Mouse (Mus musculus): ENCODE measurements around the gene Gm45062. TPM values are rescaled to one million over a fixed set of nuclear protein-coding genes. Genes with fewer than 3 reads are reported as not detected.

Gm45062 gene
- polyA plus RNA-seq, 1 experiment: not detected

DNA sequence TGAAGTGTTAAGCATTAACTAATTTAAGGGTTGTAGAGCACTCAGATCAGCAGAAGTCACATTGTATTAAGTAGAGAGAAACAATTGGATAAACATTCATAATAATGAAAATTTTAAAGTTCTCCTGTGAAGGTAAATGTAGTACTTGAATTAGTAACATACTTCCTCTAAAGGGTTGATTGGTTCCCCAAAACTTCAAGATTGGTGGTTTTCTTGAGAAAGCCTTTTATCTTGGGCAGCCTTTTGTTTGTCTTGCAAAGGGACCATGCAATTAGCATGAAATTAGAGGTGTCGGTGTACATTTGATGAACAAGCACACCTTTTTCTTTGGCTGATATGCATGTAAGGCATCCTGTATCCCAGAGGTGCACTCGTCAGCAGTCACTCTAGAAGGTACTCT lies 131.7 kb downstream of the Gm45062 start:
- TF ChIP-seq CTCF (IDR thresholded peaks at IDR 0.05; ENCODE audit: extremely low read depth, insufficient read depth, insufficient read length, insufficient replicate concordance): no peak
- TF ChIP-seq POLR2A (IDR thresholded peaks at IDR 0.05; ENCODE audit: low read depth, low read length): no peak
- DNase-seq (ENCODE audit: low read depth in 1 of 2, low spot score in 2 of 2): no peak
- Histone ChIP-seq H3K4me3 (ENCODE audit: extremely low read depth, insufficient read depth, insufficient read length) (no peak overlapping the region), H3K4me1 (ENCODE audit: control insufficient read depth, insufficient read depth, insufficient read length) (peaks cover 7% of the 10 kb centered on the region; the same call in 1 of the 2 replicates), H3K27me3 (ENCODE audit: control insufficient read depth, insufficient read depth, low read length) (no peaks in the 10 kb centered on the region), H3K27ac (ENCODE audit: insufficient read depth, low read length) (no peak overlapping the region), H3K36me3 (ENCODE audit: control insufficient read depth, insufficient read depth, low read length) (no peaks in the 10 kb centered on the region)
- 79% methylated on average over 2 of the region's 2 CpGs for WGBS

DNA sequence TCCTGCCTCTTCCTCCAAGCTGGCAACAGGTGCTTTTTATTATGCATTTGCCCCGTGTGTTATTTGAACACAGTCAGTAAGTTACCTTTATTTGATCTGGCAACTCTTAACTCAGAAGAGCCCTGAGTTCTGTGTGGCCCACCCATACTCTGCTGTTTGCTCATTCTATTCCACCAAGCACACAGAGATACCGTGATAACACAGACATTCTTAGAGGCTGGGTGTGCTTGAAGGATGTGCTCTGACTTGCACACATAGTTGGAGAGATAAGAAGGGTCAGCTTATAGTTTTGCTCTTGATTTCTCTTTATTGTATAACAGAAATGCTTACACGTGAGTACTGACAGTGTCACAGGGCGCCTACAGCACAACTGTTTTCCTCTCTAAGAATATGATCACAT lies 133.8 kb downstream of the Gm45062 start:
- DNase-seq (ENCODE audit: low read depth in 1 of 2, low spot score in 2 of 2): no peak
- Histone ChIP-seq H3K27ac (ENCODE audit: insufficient read depth, low read length) (no peak overlapping the region), H3K4me3 (ENCODE audit: extremely low read depth, insufficient read depth, insufficient read length) (no peak overlapping the region), H3K4me1 (ENCODE audit: control insufficient read depth, insufficient read depth, insufficient read length) (peaks cover 7% of the 10 kb centered on the region; the same call in 1 of the 2 replicates), H3K27me3 (ENCODE audit: control insufficient read depth, insufficient read depth, low read length) (no peaks in the 10 kb centered on the region), H3K36me3 (ENCODE audit: control insufficient read depth, insufficient read depth, low read length) (no peaks in the 10 kb centered on the region)
- 64% methylated on average over 4 of the region's 4 CpGs for WGBS
- TF ChIP-seq POLR2A (IDR thresholded peaks at IDR 0.05; ENCODE audit: low read depth, low read length) (no peak), CTCF (IDR thresholded peaks at IDR 0.05; ENCODE audit: extremely low read depth, insufficient read depth, insufficient read length, insufficient replicate concordance) (no peak)

DNA sequence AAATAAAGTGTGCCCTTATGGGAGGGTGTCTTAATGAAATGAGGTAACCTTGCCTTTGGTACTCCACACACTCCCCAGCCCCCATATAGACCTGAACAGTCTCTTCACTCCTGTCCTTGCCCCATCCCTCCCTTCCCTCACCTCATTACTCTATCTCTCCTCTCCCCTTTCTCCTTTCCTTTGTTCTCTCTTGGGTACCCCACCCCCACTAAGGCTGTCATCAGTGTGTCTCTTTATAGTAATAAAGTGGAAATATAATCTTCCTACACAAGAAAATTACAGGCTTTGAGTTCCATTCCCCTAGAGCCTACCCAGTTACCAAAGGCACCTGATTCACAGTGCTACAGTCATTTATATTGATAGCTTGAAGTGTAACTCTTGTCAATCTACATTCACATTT lies 134.8 kb downstream of the Gm45062 start:
- H3K27me3 ChIP-seq (ENCODE audit: control insufficient read depth, insufficient read depth, low read length): no peaks in the 10 kb centered on the region
- no peak overlapping the region for H3K27ac ChIP-seq (ENCODE audit: insufficient read depth, low read length)
- H3K4me3 ChIP-seq (ENCODE audit: extremely low read depth, insufficient read depth, insufficient read length): no peak overlapping the region
- no peaks in the 10 kb centered on the region for H3K36me3 ChIP-seq (ENCODE audit: control insufficient read depth, insufficient read depth, low read length)
- TF ChIP-seq POLR2A (IDR thresholded peaks at IDR 0.05; ENCODE audit: low read depth, low read length): no peak
- no peak for TF ChIP-seq CTCF (IDR thresholded peaks at IDR 0.05; ENCODE audit: extremely low read depth, insufficient read depth, insufficient read length, insufficient replicate concordance)
- peaks cover 7% of the 10 kb centered on the region; the same call in 1 of the 2 replicates for H3K4me1 ChIP-seq (ENCODE audit: control insufficient read depth, insufficient read depth, insufficient read length)
- DNase-seq (ENCODE audit: low read depth in 1 of 2, low spot score in 2 of 2): no peak

DNA sequence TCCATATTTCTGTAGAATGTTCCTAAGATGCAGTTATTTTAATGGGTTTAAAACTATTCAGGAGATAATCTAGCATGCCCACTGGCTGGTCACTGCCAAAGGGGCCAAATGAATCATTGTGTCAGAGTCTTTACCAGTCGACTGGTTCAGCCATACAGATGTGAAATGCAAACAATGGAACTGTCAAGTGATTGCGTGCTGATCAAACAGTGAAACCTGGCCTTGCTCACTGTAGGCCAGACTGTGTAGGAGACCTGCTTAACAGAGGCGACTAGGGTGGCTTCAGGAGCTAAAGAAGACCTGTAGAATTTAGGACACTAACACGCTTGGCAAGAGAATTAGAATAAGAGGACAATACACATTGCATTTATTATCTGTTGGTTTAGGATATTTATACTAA lies 135.8 kb downstream of the Gm45062 start:
- TF ChIP-seq POLR2A (IDR thresholded peaks at IDR 0.05; ENCODE audit: low read depth, low read length) (no peak), CTCF (IDR thresholded peaks at IDR 0.05; ENCODE audit: extremely low read depth, insufficient read depth, insufficient read length, insufficient replicate concordance) (no peak)
- Histone ChIP-seq H3K36me3 (ENCODE audit: control insufficient read depth, insufficient read depth, low read length) (no peaks in the 10 kb centered on the region), H3K4me1 (ENCODE audit: control insufficient read depth, insufficient read depth, insufficient read length) (peaks cover 2% of the 10 kb centered on the region; the same call in 1 of the 2 replicates), H3K27me3 (ENCODE audit: control insufficient read depth, insufficient read depth, low read length) (no peaks in the 10 kb centered on the region), H3K4me3 (ENCODE audit: extremely low read depth, insufficient read depth, insufficient read length) (no peak overlapping the region), H3K27ac (ENCODE audit: insufficient read depth, low read length) (no peak overlapping the region)
- 84% methylated on average over 4 of the region's 4 CpGs for WGBS
- no peak for DNase-seq (ENCODE audit: low read depth in 1 of 2, low spot score in 2 of 2)

DNA sequence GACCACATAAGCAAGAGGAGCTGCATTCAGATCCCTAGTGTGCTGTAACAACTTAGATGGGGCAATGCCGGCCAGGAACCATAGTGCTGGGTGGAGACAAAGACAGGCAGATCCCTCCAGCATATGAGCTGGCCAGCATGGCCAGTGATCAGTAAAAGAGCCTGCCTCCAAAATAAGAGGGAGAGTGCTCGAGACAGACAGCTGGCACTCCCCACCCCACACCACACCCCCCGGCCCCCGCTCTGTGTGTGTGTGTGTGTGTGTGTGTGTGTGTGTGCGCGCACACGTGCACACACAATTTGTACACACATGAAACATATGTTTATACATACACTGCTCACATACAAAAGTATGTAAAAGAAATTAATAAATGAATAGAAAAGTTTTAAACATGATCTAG lies 138.0 kb downstream of the Gm45062 start:
- Histone ChIP-seq H3K27me3 (ENCODE audit: control insufficient read depth, insufficient read depth, low read length) (no peaks in the 10 kb centered on the region), H3K27ac (ENCODE audit: insufficient read depth, low read length) (no peak overlapping the region), H3K4me3 (ENCODE audit: extremely low read depth, insufficient read depth, insufficient read length) (no peak overlapping the region), H3K4me1 (ENCODE audit: control insufficient read depth, insufficient read depth, insufficient read length) (no peaks in the 10 kb centered on the region; the same call in 1 of the 2 replicates), H3K36me3 (ENCODE audit: control insufficient read depth, insufficient read depth, low read length) (no peaks in the 10 kb centered on the region; the same call in 1 of the 2 replicates)
- TF ChIP-seq CTCF (IDR thresholded peaks at IDR 0.05; ENCODE audit: extremely low read depth, insufficient read depth, insufficient read length, insufficient replicate concordance) (no peak), POLR2A (IDR thresholded peaks at IDR 0.05; ENCODE audit: low read depth, low read length) (no peak)
- 90% methylated on average over 7 of the region's 7 CpGs for WGBS
- DNase-seq (ENCODE audit: low read depth in 1 of 2, low spot score in 2 of 2): no peak

DNA sequence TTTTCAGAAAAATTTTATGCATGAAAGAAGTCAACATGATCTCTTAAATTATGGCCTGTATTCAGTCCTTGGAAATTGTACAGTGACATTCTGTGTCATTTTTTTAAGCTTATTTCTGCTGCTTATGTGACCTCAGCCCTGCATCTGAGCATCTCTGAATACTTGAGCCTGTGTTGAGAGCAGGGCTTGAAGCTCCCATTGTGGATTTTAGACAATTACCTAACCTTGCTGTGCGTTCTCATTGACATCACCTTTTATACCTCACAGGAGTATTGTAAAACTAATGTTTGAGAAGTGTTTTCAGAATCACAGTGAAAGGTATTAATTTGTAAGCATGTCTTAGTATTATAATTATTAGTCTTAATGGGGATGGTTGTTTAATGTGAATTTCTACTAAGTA lies 140.5 kb downstream of the Gm45062 start:
- Histone ChIP-seq H3K4me3 (ENCODE audit: extremely low read depth, insufficient read depth, insufficient read length) (no peak overlapping the region), H3K27ac (ENCODE audit: insufficient read depth, low read length) (no peak overlapping the region), H3K27me3 (ENCODE audit: control insufficient read depth, insufficient read depth, low read length) (no peaks in the 10 kb centered on the region), H3K36me3 (ENCODE audit: control insufficient read depth, insufficient read depth, low read length) (peaks cover 1% of the 10 kb centered on the region; the same call in 1 of the 2 replicates), H3K4me1 (ENCODE audit: control insufficient read depth, insufficient read depth, insufficient read length) (no peaks in the 10 kb centered on the region)
- WGBS: 100% methylated on average over 1 of the region's 1 CpGs
- TF ChIP-seq POLR2A (IDR thresholded peaks at IDR 0.05; ENCODE audit: low read depth, low read length): no peak
- TF ChIP-seq CTCF (IDR thresholded peaks at IDR 0.05; ENCODE audit: extremely low read depth, insufficient read depth, insufficient read length, insufficient replicate concordance): no peak
- DNase-seq (ENCODE audit: low read depth in 1 of 2, low spot score in 2 of 2): no peak

DNA sequence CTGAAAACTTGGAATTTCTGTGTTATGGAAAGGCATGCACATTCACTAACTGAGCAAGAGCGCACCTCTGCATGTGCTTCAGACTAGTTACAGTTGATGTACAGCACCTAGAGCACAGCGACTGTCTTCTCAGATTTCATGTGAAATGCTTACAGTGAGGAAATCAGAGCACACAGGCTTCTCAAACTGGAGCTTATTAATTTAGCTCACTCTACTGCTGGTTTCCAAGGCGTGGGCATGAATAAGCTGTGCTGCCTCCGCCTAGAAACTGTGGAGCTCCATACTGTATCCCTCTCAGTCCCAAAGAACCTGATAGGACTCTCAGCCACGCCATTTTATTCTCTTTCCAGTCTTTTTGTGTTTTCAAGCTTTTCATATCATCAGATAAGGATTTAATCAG lies 143.9 kb downstream of the Gm45062 start:
- no peak for DNase-seq (ENCODE audit: low read depth in 1 of 2, low spot score in 2 of 2)
- TF ChIP-seq POLR2A (IDR thresholded peaks at IDR 0.05; ENCODE audit: low read depth, low read length) (no peak), CTCF (IDR thresholded peaks at IDR 0.05; ENCODE audit: extremely low read depth, insufficient read depth, insufficient read length, insufficient replicate concordance) (no peak)
- 94% methylated on average over 5 of the region's 5 CpGs for WGBS
- no peaks in the 10 kb centered on the region for H3K4me1 ChIP-seq (ENCODE audit: control insufficient read depth, insufficient read depth, insufficient read length)
- H3K36me3 ChIP-seq (ENCODE audit: control insufficient read depth, insufficient read depth, low read length): peaks cover 1% of the 10 kb centered on the region; the same call in 1 of the 2 replicates
- no peak overlapping the region for H3K4me3 ChIP-seq (ENCODE audit: extremely low read depth, insufficient read depth, insufficient read length)
- no peak overlapping the region for H3K27ac ChIP-seq (ENCODE audit: insufficient read depth, low read length)
- H3K27me3 ChIP-seq (ENCODE audit: control insufficient read depth, insufficient read depth, low read length): no peaks in the 10 kb centered on the region

All from spleen, adult 2 months (tissue).